Mouse (Mus musculus) embryonic facial prominence, embryonic 11.5 days (tissue): ENCODE data around the gene Cacng8. TPM values are rescaled to one million over a fixed set of nuclear protein-coding genes. Genes with fewer than 3 reads are reported as not detected.

ENCODE experiments used
- ATAC-seq: fragments of 200-750 bp; cut with Nextera tagmentation; replicated peaks from 2 replicates; pipeline ENCODE4 v1.8.0; 2017; ENCODE audit warnings: low read depth; ENCODE audit not compliant: insufficient number of reproducible peaks, low FRiP score, low TSS enrichment
- DNase-seq: peaks from one replicate; pipeline ENCODE4 v3.0.0-alpha.2; 2015; ENCODE audit warnings: low spot score
- H3K27ac ChIP-seq: fragments of 300-500 bp; sonication (generic); replicated peaks from 2 replicates; pipeline ENCODE4 v1.5.1; 2014; ENCODE audit warnings: mild to moderate bottlenecking, low read depth, low read length, control low read depth
- H3K27me3 ChIP-seq: fragments of 300-500 bp; sonication (generic); 2 replicates; pipeline ENCODE4 v1.6.1; 2014; ENCODE audit warnings: mild to moderate bottlenecking, low read length, moderate library complexity, mixed read lengths; ENCODE audit not compliant: control insufficient read depth, insufficient read depth
- H3K36me3 ChIP-seq: fragments of 300-500 bp; sonication (generic); replicated peaks from 2 replicates; pipeline ENCODE4 v1.6.1; 2014; ENCODE audit warnings: low read depth, mild to moderate bottlenecking, low read length, moderate library complexity, mixed read lengths; ENCODE audit not compliant: control insufficient read depth, insufficient read depth
- H3K4me1 ChIP-seq: fragments of 300-500 bp; sonication (generic); 2 replicates; pipeline ENCODE4 v1.6.1; 2014; ENCODE audit warnings: low read length, mixed read lengths; ENCODE audit not compliant: control insufficient read depth, insufficient read depth
- H3K4me2 ChIP-seq: fragments of 300-500 bp; sonication (generic); 2 replicates; pipeline ENCODE4 v1.6.1; 2014; ENCODE audit warnings: low read depth, mild to moderate bottlenecking, control low read depth, low read length, moderate library complexity
- H3K4me3 ChIP-seq: fragments of 300-500 bp; sonication (generic); 2 replicates; pipeline ENCODE4 v1.5.1; 2014; ENCODE audit warnings: low read depth, low read length, control low read depth
- H3K9ac ChIP-seq: fragments of 300-500 bp; sonication (generic); replicated peaks from 2 replicates; pipeline ENCODE4 v1.6.1; 2014; ENCODE audit warnings: mild to moderate bottlenecking, control low read depth, low read length
- H3K9me3 ChIP-seq: fragments of 300-500 bp; sonication (generic); replicated peaks from 2 replicates; pipeline ENCODE4 v1.6.1; 2016; ENCODE audit warnings: mild to moderate bottlenecking, low read length, inconsistent platforms, mixed read lengths; ENCODE audit not compliant: control insufficient read depth
- WGBS: fragments of 180-500 bp; shearing (Covaris S2); extraction: QIAGEN DNeasy Blood & Tissue Kit; methylation state at CpG from one replicate; pipeline ENCODE4 v1.1.7; 2014; 5-methylcytosine and 5-hydroxymethylcytosine counted together
- polyA plus RNA-seq: library from polyadenylated mRNA; unstranded; fragments of >200 nt; fragmentation: Nextera tagmentation; extraction: Ambion mirVana; gene quantifications from 2 replicates; pipeline ENCODE4 v1.2.1, GENCODE M21; 2014

Cacng8 gene
- polyA plus RNA-seq, result 4.7 and 6.5 TPM in 2 replicates

- Histone ChIP-seq H3K27me3 (no peaks in the 10 kb centered on the region), H3K4me1 (no peaks in the 10 kb centered on the region; the same call in 1 of the 2 replicates), H3K4me3 (peak within 1 kb of the TSS; percentile 37), H3K27ac (0 out of 2 replicates have a peak within 1 kb of the TSS, but pooled peaks have one; percentile 4), H3K9me3 (no peaks in the 10 kb centered on the region), H3K36me3 (peaks cover 8% of the 10 kb centered on the region; the same call in 1 of the 2 replicates), H3K9ac (peak within 1 kb of the TSS; percentile 54), H3K4me2 (peak within 1 kb of the TSS; percentile 70)
- no peak for ATAC-seq
- 2% methylated on average over 7 of the region's 7 CpGs for WGBS
- DNase-seq, result peak; percentile 63
These were observed at the start of gene Cacng8 for GRCm38 (mm10) chr7:3390413-3391080. Gene Cacng8 (plus strand): TSS chr7:3390683.

DNA sequence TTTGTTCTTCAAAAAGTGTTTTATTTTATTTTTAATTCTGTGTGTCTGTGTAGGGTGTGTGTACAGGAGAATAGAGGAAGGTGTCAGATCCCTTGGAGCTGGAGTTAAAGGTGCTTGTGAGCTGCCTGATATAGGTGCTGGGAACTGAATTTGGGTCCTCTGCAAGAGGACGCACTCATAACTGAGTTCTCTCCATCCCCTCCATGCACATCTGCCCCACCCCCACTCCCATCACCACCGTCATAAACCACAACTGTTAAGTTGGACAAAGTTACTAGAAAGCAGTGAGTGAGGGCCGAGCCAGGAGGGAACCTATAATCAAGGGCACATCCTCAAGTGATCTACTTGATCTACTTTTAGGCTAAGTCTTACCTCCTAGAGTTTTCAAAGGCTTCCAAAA lies 46.6 kb upstream of the Cacng8 start:
- Histone ChIP-seq H3K27ac (no peak overlapping the region), H3K9me3 (no peaks in the 10 kb centered on the region), H3K27me3 (no peaks in the 10 kb centered on the region), H3K4me3 (no peak overlapping the region), H3K4me1 (no peaks in the 10 kb centered on the region), H3K9ac (no peak overlapping the region), H3K36me3 (peaks cover 4% of the 10 kb centered on the region; the same call in 1 of the 2 replicates), H3K4me2 (no peak overlapping the region)
- ATAC-seq, result no peak
- no peak for DNase-seq
- 86% methylated on average over 3 of the region's 3 CpGs for WGBS

GRCm38 (mm10) chr7:3345301-3345700 lies 45.2 kb upstream of the Cacng8 start:
- WGBS, result 89% methylated on average over 3 of the region's 3 CpGs
- Histone ChIP-seq H3K4me3 (no peak overlapping the region), H3K4me2 (no peak overlapping the region), H3K27ac (no peak overlapping the region), H3K9me3 (no peaks in the 10 kb centered on the region), H3K9ac (no peak overlapping the region), H3K4me1 (no peaks in the 10 kb centered on the region), H3K36me3 (peaks cover 7% of the 10 kb centered on the region), H3K27me3 (no peaks in the 10 kb centered on the region)
- no peak for DNase-seq
- no peak for ATAC-seq

DNA sequence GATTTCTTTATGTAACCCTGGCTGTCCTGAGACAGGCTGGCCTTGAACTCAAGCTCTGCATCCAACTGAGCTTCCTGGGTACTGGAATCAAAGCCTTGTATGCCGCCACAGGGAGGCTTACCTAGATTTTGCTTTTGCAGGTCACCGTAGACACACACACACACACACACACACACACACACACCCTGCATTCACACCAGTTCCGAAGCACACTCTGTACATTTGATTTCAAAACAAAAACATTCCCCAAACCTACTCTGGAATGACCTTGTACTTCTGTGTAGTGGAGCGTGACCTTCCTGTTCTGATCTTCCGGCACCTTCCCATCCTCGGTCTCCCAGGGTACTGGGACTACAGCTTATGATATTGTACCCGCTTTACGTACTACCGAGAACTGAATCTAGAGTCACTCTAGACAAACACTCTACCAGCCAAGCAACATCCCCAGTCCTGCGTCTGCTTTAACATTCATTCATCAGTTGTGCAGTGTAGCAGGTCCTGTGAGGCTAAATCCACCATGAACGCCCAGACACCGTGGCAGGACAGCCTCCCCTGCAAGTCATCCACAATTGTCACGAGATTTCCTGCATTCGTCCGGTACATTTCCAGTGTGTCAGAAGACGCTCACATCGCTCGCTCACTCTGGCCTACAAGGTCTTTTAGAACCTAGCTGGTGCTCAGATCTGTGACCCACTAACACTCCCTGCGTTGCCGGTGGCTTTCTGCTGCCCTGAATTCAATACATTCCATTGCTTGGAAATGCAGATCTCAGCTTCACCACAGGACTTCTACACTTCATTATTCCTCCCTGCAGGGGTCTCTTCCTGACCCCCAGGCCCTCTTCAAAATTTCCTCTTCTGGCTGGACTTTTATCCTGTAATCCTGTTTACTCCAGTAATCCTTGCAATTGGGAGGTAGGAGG lies 42.9 kb upstream of the Cacng8 start:
- H3K27me3 ChIP-seq, result no peaks in the 10 kb centered on the region
- no peak overlapping the region for H3K4me3 ChIP-seq
- H3K9ac ChIP-seq, result no peak overlapping the region
- peaks cover 7% of the 10 kb centered on the region for H3K36me3 ChIP-seq
- no peak for ATAC-seq
- H3K27ac ChIP-seq, result no peak overlapping the region
- WGBS, result 51% methylated on average over 20 of the region's 20 CpGs
- no peaks in the 10 kb centered on the region for H3K9me3 ChIP-seq
- no peak overlapping the region for H3K4me2 ChIP-seq
- no peaks in the 10 kb centered on the region for H3K4me1 ChIP-seq
- DNase-seq, result no peak

DNA sequence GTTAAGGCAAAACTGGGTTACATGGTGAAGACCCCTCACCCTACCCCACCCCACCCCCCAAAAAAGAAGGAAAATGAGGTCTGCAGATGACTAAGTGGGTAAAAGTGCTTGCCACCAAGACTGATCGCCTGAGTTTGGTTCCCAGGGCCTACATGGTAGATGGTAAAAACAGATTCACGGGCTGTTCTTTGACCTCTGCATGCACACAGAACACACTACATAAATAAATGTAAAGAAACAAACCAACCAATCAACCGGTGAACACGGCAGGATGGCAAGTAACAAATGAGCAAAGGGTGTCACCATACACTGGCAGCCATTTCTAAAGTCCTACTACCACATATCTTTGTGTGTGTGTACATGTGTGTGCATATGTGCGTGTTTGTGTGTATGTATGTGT lies 42.2 kb upstream of the Cacng8 start:
- Histone ChIP-seq H3K27ac (no peak overlapping the region), H3K4me1 (no peaks in the 10 kb centered on the region), H3K9me3 (no peaks in the 10 kb centered on the region), H3K4me3 (no peak overlapping the region), H3K36me3 (peaks cover 7% of the 10 kb centered on the region), H3K4me2 (no peak overlapping the region), H3K27me3 (no peaks in the 10 kb centered on the region), H3K9ac (no peak overlapping the region)
- ATAC-seq (no peak), DNase-seq (no peak)
- 57% methylated on average over 5 of the region's 5 CpGs for WGBS

DNA sequence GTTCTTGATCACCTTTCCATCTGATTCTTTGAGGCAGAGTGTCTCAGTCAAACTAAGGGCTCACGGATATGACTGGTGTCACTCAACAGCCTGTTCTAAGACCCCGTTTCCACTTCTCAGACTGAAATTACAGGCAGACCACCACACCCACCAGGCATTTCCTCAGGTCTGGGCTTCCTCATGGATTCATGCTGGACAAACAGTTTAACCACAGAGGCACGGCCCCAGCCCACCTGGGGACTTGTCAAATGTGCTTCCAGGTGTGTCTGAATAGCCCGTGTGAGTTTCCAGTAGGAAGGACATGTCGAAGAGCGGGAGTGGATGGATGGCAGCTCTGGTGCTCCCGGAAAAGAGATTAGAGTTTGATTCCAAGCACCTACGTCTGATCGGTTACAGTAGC lies 40.7 kb upstream of the Cacng8 start:
- no peak for DNase-seq
- WGBS, result 90% methylated on average over 9 of the region's 9 CpGs

GRCm38 (mm10) chr7:3351536-3351935 lies 38.9 kb upstream of the Cacng8 start:
- ATAC-seq, result no peak
- DNase-seq, result no peak
- Histone ChIP-seq H3K36me3 (peaks cover 5% of the 10 kb centered on the region), H3K27me3 (no peaks in the 10 kb centered on the region), H3K9ac (no peak overlapping the region), H3K9me3 (no peaks in the 10 kb centered on the region), H3K4me1 (no peaks in the 10 kb centered on the region), H3K4me2 (no peak overlapping the region), H3K27ac (no peak overlapping the region), H3K4me3 (no peak overlapping the region)
- 100% methylated on average over 1 of the region's 1 CpGs for WGBS

More for the DNA sequence above, 40.7 kb upstream of the Cacng8 start:
- H3K9me3 ChIP-seq, result no peaks in the 10 kb centered on the region
- no peak overlapping the region for H3K9ac ChIP-seq
- no peak overlapping the region for H3K4me2 ChIP-seq
- no peak overlapping the region for H3K4me3 ChIP-seq
- H3K36me3 ChIP-seq, result peaks cover 7% of the 10 kb centered on the region
- H3K4me1 ChIP-seq, result no peaks in the 10 kb centered on the region
- no peak overlapping the region for H3K27ac ChIP-seq
- ATAC-seq, result no peak
- no peaks in the 10 kb centered on the region for H3K27me3 ChIP-seq

DNA sequence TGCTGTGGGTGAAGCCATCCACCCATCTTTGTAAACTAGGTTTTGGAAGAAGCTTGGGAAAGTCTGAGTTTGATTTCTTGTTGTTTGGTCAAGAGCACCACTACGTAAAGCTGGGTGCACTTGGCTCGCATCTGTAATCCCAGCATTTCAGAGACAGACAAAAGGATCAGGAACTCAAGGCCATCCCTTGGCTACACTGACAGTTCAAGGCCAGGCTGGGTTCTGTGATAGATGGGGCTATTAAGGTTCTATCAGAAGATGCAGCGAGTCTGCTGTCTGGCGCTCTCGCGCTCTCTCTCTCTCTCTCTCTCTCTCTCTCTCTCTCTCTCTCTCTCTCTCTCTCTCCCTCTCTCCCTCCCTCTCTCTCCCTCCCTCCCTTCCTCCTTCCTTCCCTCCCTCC lies 35.6 kb upstream of the Cacng8 start:
- ATAC-seq (no peak), DNase-seq (no peak)
- H3K36me3 ChIP-seq, result peaks cover 2% of the 10 kb centered on the region
- H3K4me2 ChIP-seq, result no peak overlapping the region
- 80% methylated on average over 6 of the region's 6 CpGs for WGBS
- H3K27me3 ChIP-seq, result no peaks in the 10 kb centered on the region
- H3K27ac ChIP-seq, result no peak overlapping the region
- no peak overlapping the region for H3K4me3 ChIP-seq
- no peaks in the 10 kb centered on the region for H3K4me1 ChIP-seq
- no peak overlapping the region for H3K9ac ChIP-seq
- no peaks in the 10 kb centered on the region for H3K9me3 ChIP-seq
